Mouse (Mus musculus) liver, embryonic 16.5 days (tissue): ENCODE results near the gene Prkn. TPM values are rescaled to one million over a fixed set of nuclear protein-coding genes. Genes with fewer than 3 reads are reported as not detected.

ENCODE experiments used
- ATAC-seq: fragments of 200-750 bp; cut with Nextera tagmentation; 2 replicates; pipeline ENCODE4 v1.8.0; 2017; ENCODE audit warnings: low read depth, mild to moderate bottlenecking, moderate number of reproducible peaks, moderate library complexity
- H3K27ac ChIP-seq: fragments of 300-500 bp; sonication (generic); 2 replicates; pipeline ENCODE4 v1.5.1; 2014; ENCODE audit warnings: mild to moderate bottlenecking, low read length
- H3K27me3 ChIP-seq: fragments of 300-500 bp; sonication (generic); 2 replicates; pipeline ENCODE4 v1.6.1; 2014; ENCODE audit warnings: low read depth, low read length, mixed read lengths; ENCODE audit not compliant: control insufficient read depth, insufficient read depth
- H3K36me3 ChIP-seq: fragments of 300-500 bp; sonication (generic); 2 replicates; pipeline ENCODE4 v1.6.1; 2014; ENCODE audit warnings: mild to moderate bottlenecking; ENCODE audit not compliant: control insufficient read depth, insufficient read depth
- H3K4me1 ChIP-seq: fragments of 300-500 bp; sonication (generic); 2 replicates; pipeline ENCODE4 v1.6.1; 2014; ENCODE audit warnings: low read depth, low read length, mixed read lengths; ENCODE audit not compliant: control insufficient read depth
- H3K4me2 ChIP-seq: fragments of 300-500 bp; sonication (generic); 2 replicates; pipeline ENCODE4 v1.6.1; 2014; ENCODE audit warnings: low read depth, low read length, mixed read lengths
- H3K4me3 ChIP-seq: fragments of 300-500 bp; sonication (generic); 2 replicates; pipeline ENCODE4 v1.5.1; 2014; ENCODE audit warnings: low read depth, mild to moderate bottlenecking, low read length
- H3K9ac ChIP-seq: fragments of 300-500 bp; sonication (generic); 2 replicates; pipeline ENCODE4 v1.6.1; 2014; ENCODE audit warnings: low read depth, low read length
- H3K9me3 ChIP-seq: fragments of 300-500 bp; sonication (generic); replicated peaks from 2 replicates; pipeline ENCODE4 v1.6.1; 2016; ENCODE audit warnings: low read length; ENCODE audit not compliant: control insufficient read depth
- WGBS: fragments of 180-500 bp; shearing (Covaris S2); extraction: QIAGEN DNeasy Blood & Tissue Kit; methylation state at CpG from one replicate; pipeline ENCODE4 v1.1.7; 2014; ENCODE audit not compliant: insufficient replicate concordance; 5-methylcytosine and 5-hydroxymethylcytosine counted together
- polyA plus RNA-seq: library from polyadenylated mRNA; unstranded; fragments of >200 nt; fragmentation: Nextera tagmentation; extraction: Ambion mirVana; gene quantifications from 2 replicates; pipeline ENCODE4 v1.2.1, GENCODE M21; 2015

Prkn gene
- polyA plus RNA-seq, 1 experiment from 2014 or later, result 0.70 TPM

- Histone ChIP-seq H3K27me3 (no peaks in the 10 kb centered on the region), H3K4me2 (no peak overlapping the region)
Observed at GRCm38 (mm10) chr17:10874208-10875187, 34.3 kb downstream of the Prkn start.

GRCm38 (mm10) chr17:10878986-10879385, 38.8 kb downstream of the Prkn start:
- no peak overlapping the region for H3K4me2 ChIP-seq
- H3K4me1 ChIP-seq, result peaks cover 2% of the 10 kb centered on the region; the same call in 1 of the 2 replicates
- H3K9ac ChIP-seq, result no peak overlapping the region
- no peak for ATAC-seq
- no peak overlapping the region for H3K27ac ChIP-seq
- no peak overlapping the region for H3K4me3 ChIP-seq
- WGBS, result 64% methylated on average over 5 of the region's 5 CpGs
- no peaks in the 10 kb centered on the region for H3K9me3 ChIP-seq
- H3K36me3 ChIP-seq, result no peaks in the 10 kb centered on the region
- H3K27me3 ChIP-seq, result no peaks in the 10 kb centered on the region

More at GRCm38 (mm10) chr17:10874208-10875187, 34.3 kb downstream of the Prkn start:
- WGBS, result 27% methylated on average over 7 of the region's 7 CpGs
- Histone ChIP-seq H3K9me3 (no peaks in the 10 kb centered on the region), H3K27ac (no peak overlapping the region; the same call in 1 of the 2 replicates), H3K4me1 (peaks cover 2% of the 10 kb centered on the region; the same call in 1 of the 2 replicates), H3K36me3 (no peaks in the 10 kb centered on the region), H3K9ac (no peak overlapping the region), H3K4me3 (no peak overlapping the region)
- ATAC-seq, result peak; percentile 81

GRCm38 (mm10) chr17:10882260-10882659, 42.1 kb downstream of the Prkn start:
- no peaks in the 10 kb centered on the region for H3K4me1 ChIP-seq
- H3K4me3 ChIP-seq, result no peak overlapping the region
- WGBS, result 33% methylated on average over 1 of the region's 1 CpGs
- no peaks in the 10 kb centered on the region for H3K9me3 ChIP-seq
- H3K9ac ChIP-seq, result no peak overlapping the region
- no peak overlapping the region for H3K4me2 ChIP-seq
- no peak for ATAC-seq
- H3K27me3 ChIP-seq, result no peaks in the 10 kb centered on the region
- H3K36me3 ChIP-seq, result no peaks in the 10 kb centered on the region
- no peak overlapping the region for H3K27ac ChIP-seq

- no peaks in the 10 kb centered on the region for H3K36me3 ChIP-seq
- H3K27me3 ChIP-seq, result no peaks in the 10 kb centered on the region
- WGBS, result 47% methylated on average over 4 of the region's 4 CpGs
- H3K27ac ChIP-seq, result no peak overlapping the region
- H3K4me3 ChIP-seq, result no peak overlapping the region
- H3K9ac ChIP-seq, result no peak overlapping the region
- no peak for ATAC-seq
- H3K9me3 ChIP-seq, result no peaks in the 10 kb centered on the region
- H3K4me1 ChIP-seq, result no peaks in the 10 kb centered on the region
- no peak overlapping the region for H3K4me2 ChIP-seq
Observed at GRCm38 (mm10) chr17:10887924-10888323, 47.7 kb downstream of the Prkn start.

- Histone ChIP-seq H3K9me3 (no peaks in the 10 kb centered on the region), H3K4me2 (no peak overlapping the region), H3K27ac (no peak overlapping the region), H3K4me1 (no peaks in the 10 kb centered on the region), H3K27me3 (no peaks in the 10 kb centered on the region), H3K9ac (no peak overlapping the region), H3K36me3 (no peaks in the 10 kb centered on the region), H3K4me3 (no peak overlapping the region)
- 44% methylated on average over 3 of the region's 3 CpGs for WGBS
- no peak for ATAC-seq
Observed at GRCm38 (mm10) chr17:10901686-10902228, 61.6 kb downstream of the Prkn start.

GRCm38 (mm10) chr17:10936698-10937097, 96.5 kb downstream of the Prkn start:
- no peak overlapping the region for H3K4me3 ChIP-seq
- H3K9me3 ChIP-seq, result no peaks in the 10 kb centered on the region
- H3K9ac ChIP-seq, result no peak overlapping the region
- no peak for ATAC-seq
- no peaks in the 10 kb centered on the region for H3K27me3 ChIP-seq
- H3K4me2 ChIP-seq, result no peak overlapping the region
- no peaks in the 10 kb centered on the region for H3K4me1 ChIP-seq
- no peaks in the 10 kb centered on the region for H3K36me3 ChIP-seq
- H3K27ac ChIP-seq, result no peak overlapping the region

- 53% methylated on average over 8 of the region's 8 CpGs for WGBS
- no peak for ATAC-seq
- no peak overlapping the region for H3K4me2 ChIP-seq
- no peak overlapping the region for H3K27ac ChIP-seq
- no peak overlapping the region for H3K9ac ChIP-seq
- no peaks in the 10 kb centered on the region for H3K4me1 ChIP-seq
- H3K9me3 ChIP-seq, result no peaks in the 10 kb centered on the region
- no peaks in the 10 kb centered on the region for H3K27me3 ChIP-seq
- no peak overlapping the region for H3K4me3 ChIP-seq
- H3K36me3 ChIP-seq, result no peaks in the 10 kb centered on the region
Observed at GRCm38 (mm10) chr17:10937844-10938243, 97.7 kb downstream of the Prkn start.

GRCm38 (mm10) chr17:10938755-10939154, 98.6 kb downstream of the Prkn start:
- H3K9ac ChIP-seq, result no peak overlapping the region
- H3K9me3 ChIP-seq, result no peaks in the 10 kb centered on the region
- no peak overlapping the region for H3K4me2 ChIP-seq
- no peak for ATAC-seq
- H3K36me3 ChIP-seq, result no peaks in the 10 kb centered on the region
- WGBS, result 53% methylated on average over 1 of the region's 1 CpGs
- no peak overlapping the region for H3K27ac ChIP-seq
- H3K27me3 ChIP-seq, result no peaks in the 10 kb centered on the region
- H3K4me1 ChIP-seq, result no peaks in the 10 kb centered on the region
- no peak overlapping the region for H3K4me3 ChIP-seq

GRCm38 (mm10) chr17:10946552-10946951, 106.4 kb downstream of the Prkn start:
- no peaks in the 10 kb centered on the region for H3K27me3 ChIP-seq
- H3K4me2 ChIP-seq, result no peak overlapping the region
- WGBS, result 60% methylated on average over 4 of the region's 4 CpGs
- H3K27ac ChIP-seq, result no peak overlapping the region
- H3K9me3 ChIP-seq, result no peaks in the 10 kb centered on the region
- no peaks in the 10 kb centered on the region for H3K4me1 ChIP-seq
- ATAC-seq, result no peak
- H3K36me3 ChIP-seq, result no peaks in the 10 kb centered on the region
- no peak overlapping the region for H3K9ac ChIP-seq
- H3K4me3 ChIP-seq, result no peak overlapping the region
